Mouse (Mus musculus) CH12F3 (cell line): ENCODE results near the gene Gbf1.

Experiments used
- in situ Hi-C: fragments of 300-500 bp; cut with MboI; formaldehyde crosslinking; loops from 2 replicates; pipeline ENCODE4 v1.14.3; 2020; ENCODE audit warnings: low sequenced_read_pairs

Gbf1 gene

DNA sequence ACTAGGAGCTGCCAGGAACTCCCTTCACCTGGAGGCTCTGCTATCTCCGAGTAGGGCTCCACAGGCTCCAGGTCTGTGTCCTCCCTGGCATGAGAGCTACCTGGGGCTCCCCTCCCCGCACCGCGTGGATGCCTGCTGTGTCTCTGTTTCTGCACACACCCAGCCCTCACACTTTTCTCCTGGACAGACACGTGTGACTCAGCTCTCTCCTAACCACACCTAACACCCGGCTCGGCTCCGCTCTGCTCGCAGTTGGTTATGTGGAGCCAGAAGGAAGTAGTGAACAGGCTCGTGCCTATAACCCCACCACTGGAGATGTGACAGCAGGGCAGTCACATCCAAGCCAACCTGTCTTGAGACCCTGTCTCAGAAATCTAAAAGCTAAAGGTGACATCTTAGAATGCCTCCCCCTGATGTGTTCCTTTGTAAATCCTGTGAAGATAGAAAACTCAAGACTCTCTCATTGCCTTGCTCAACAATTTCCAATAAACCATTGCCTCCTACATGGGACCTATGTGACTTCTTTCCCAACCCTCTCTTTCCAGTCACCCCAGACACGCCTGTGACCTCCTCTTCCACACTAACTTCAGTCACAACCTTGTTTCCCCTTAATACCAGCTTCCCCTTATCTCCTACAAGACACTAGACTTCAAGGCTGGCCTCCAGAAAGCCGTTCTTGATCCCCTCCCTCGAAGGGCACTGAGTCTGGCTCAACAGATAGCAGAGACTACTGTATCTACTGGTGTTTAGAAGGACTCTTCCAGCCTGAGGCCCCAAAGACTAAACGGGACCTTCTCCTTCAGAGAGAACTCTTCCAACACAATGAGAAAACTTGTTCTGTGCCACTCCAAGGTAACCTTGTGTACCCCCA, 162.8 kb downstream of the Gbf1 start:
- in situ Hi-C loops: no loop called here

DNA sequence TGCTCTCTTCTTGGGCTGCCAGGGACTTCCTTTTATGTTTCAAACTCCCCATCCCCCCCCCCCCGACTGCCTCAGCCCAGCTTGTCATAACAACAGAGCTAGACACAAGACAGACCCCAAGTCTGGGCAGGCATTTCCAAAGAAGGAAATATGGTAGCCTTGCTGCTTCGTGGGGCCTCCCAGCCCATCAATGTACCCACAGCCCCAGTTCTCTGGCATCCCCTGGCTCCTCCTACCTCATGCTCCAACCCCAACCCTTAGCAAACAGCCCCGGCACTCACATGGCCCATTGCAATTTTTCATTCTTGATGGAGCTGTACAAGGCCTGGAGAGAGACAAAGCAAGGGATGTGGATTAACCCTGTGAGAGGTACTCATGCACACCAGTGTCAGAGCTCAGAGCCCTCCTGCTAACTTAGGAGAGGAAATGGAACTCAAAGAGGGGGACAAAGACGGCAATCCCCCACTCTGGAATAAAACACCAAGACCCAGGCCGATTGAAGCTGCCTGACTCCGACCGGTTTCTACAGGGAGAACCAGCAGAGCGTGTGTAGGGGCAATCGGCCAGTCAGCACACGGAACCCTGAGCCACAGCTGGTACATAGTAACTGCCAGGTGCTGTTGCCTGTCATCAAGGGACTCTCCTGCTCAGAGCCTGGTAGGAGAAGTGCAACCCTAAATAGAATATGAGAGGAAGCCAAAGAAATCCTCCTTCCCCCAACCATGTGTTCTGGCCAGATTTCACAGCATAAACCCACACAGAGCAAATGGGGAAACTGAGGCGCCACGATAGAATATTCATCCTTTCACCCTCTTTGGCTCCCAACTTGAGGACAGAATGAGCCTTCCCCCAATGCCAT, 163.7 kb downstream of the Gbf1 start:
- in situ Hi-C loops: no loop called here

DNA sequence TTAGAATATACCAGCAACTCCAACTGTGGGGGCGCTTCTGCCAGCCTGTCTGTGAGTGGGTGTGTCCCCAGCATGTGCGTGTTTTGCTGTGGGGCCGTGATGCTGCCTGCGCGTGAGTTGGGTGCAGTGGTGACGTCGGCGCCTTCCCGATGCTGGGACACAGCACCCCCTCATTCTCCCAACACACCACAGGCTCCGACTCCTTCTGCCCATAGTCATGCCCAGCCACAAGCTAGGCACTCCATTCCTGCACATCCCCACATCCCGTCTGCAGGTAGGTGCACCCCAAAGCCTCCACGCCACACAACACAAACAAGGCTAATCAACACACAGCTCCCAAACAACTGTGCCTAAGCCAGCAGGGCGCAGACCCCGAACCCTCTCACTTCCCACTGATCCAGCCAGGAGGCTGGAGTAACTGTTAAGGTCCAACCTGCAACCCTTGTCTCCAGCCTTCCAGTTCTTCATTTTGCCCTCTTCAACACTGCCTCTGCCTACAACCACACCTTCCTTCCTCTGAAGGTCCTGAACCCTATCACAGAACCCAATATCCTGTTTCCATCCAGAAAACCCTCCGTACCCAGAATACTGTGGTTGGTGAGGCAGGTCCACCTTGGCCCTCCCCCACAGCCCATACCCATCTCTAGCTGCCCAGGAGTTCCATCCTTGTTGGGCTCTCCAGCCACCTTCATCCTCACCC, 164.7 kb downstream of the Gbf1 start:
- in situ Hi-C loops: no loop called here

DNA sequence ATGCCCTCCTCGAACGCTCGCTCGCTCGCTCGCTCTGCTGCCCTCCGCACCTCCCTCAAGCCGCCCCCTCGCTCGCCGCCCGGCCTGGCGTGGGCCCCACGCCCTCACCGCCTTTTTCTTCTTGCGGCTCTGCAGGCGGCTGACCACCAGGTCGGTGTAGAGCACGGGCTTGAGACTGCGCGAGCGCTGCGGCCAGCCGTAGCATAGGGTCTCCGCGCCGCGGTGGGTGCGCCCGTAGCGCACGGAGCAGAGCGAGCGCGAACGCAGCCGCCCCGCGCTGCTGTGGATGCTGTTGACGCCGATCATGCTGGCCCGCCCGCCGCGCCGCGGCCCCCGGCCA, 165.2 kb downstream of the Gbf1 start:
- in situ Hi-C loops: no loop called here

DNA sequence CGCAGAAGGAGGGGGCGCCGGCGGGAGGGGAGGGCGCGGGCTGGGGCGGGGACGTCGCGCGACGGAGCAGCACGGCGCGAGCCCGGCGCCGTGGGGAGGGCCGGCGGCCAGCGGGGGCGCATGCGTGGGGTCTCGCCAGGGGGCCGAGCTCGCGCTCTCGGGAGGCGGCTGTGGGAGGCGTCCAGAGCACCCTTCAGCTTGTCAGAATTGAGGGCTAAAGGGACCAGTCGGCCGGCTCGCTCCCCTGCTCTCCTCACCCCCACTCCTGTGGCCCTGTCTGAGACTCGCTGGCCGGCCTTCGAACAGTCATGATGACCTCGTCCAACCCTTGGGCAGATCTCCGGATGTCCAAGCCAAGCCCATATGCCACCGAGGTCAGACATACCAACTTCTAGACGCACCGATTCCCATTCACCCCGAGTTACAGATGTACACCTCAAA, 165.7 kb downstream of the Gbf1 start:
- in situ Hi-C loops: no loop called here

DNA sequence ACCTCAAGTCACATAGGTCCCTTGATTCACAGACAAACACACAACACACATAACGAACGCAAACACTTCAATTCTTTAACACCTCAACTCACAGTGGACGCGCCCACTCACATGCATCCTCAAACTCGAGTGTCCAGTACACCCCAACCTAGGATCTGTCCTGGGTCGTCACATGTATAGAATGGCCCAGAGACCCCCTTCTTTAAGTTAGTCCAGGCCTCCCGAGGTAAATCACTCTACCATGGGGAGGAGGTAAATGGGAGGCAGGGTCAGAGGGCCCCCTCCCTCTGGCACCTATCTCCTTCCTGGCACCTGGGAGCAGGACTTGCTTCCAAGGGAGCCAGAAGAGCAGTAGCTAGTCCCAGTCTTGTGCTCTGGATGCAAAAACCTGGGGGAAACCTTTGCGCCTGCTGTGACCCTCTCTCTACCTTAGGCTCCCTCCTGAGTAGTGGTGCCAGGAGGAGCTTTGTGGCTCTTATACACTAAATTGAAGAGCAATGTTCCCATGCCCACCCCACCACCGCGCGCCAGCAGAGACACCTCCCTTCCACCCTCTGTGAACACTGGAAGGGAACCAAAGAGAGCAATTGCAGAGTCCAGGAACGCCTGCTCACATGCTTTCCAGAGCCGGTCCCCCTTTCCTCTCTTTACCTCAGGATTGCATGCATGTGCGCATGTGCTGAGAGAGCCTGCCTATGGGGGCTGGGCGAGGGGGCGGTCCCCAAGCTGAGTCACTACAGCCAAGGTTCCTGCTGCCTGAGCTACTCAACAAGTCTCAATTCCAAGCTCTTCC, 166.5 kb downstream of the Gbf1 start:
- in situ Hi-C loops: no loop called here

DNA sequence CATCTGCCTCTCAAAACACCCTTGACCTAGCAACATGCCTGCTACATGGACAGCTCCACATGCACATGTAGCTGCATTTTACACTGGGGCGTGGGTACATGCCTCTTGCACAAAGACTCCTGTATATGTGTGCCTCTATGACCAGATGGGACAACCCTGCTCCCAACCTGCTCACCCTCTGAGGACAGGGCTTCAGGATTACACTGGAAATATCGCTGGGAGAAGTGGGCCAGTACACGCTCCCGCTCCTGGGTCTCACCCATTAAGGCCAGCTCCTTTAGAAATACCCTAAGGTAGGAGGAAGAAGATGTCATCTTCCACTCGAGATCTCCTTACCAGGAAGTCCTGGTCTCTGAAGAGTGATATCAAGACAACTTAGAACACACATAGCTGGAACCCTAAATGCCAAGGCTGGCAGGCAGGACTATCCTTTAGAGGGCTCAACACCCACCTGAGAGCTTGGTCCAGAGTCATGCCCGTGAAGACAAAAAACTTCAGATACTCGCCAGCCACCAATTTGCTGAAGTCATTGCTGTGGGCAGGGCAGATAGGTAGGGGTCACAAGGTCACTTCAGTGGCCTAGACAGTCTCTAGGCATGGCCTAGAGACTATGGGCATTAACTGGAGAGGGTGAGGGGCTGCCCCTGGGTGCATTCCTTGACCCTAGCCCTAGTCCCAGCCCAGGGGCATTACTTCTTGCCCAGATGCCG, 167.9 kb downstream of the Gbf1 start:
- in situ Hi-C loops: no loop called here

DNA sequence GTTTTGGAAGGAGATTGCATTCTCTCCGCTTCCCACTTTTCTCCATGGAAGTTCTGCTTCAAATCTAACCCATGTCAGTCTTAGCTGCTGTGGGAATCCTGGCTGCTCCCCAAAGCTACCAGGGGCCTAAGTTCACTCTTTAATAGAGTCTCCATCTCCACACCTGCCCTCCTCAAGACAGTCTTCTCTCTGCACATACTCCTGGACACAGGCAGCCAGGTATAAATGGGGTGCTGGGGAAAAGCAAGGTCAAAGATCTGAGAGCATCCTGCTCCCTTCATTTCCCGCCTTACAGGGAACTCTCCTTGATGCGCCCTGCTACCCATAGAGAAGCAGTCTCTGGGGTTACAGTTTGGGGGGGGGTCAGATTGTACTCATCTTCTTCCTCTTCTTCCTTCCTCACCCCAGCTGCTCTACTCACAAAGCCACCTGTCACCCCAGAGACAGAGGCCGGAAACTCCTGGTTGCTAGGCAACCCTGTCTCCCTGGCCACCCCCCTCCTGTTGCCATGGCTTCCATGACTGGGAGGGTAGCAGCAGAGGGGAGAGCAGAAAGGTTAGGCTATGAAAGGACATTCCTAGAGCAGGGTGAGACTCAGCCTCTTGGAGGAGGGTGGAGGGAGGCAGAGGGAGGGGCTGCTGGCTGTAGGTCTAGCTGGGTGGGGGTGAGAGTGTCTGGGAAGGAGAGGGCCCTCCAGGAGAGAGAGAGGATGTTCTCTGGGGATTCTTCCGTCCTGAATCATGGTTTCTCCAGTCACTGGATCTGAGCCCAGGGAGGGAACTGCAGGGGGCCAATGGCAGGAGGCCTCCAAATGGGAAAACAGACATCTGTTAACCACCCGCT, 169.0 kb downstream of the Gbf1 start:
- in situ Hi-C loops: no loop called here

DNA sequence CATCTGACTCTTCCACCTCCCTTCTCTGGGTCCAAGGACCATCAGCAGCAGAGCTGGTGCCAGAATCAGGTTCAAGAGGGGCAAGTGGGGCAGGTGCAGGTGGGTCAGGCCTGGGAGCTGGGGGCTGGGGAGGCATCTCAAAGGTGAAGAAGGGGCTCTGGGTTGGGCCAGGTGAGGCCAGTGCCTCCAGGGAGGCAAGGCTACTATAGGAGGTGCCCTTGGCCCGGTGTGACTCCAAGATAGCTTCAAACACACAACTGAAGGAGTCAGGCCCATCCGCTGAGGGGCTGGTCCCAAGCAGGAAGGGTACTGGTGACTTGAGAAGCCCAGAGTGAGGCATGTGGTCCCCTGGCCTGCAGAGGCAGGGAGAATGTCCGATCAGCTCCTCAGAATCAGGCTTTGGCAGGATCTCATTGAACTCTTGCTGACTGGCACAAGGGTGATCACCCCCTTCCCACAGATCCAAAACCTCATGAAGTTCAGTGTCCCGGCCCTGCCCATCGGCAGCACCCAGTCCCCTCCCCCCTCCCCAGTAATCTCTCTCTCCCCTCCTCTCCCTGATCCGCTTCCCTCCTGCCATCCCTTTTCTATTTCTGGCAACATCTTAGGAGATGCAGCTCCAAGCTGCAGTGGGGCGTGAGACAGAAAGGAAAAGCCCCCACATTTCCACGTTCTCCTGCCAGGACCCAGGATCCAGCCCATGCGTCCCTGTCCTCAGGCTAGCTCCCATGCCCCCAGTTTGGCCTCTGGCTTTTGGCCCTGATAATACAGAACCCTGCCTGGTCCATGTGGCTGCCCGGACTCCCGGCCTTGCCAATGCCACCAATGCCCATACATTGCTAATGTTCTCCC, 170.1 kb downstream of the Gbf1 start:
- in situ Hi-C loops: no loop called here

DNA sequence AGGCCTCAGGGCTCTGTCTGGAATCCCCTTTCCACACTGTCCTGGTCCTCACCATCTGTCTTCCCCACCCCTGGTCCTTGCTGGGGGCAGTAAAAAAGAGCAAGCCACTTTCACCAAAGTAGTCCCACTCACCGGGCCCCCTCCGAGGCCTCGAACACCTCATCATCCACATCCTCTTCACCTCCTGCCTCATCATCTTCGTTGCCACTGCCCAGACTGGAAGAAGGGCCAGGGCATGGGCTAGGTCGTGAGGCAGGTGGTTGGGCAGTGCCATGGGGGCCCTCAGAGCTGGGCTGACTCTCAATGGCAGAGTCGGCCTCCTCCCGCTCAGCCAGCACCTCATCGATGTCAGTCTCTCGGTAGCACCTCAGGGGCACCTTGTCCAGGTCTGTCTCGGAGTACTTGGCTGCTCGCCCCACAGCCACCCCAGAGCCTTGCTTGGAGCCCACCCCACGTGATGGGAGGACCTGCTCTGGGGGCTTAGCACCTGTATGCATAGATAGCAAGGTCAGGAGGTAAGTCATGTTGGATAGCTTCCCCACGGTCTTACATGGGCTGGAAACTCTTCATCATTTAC, 170.8 kb downstream of the Gbf1 start:
- in situ Hi-C loops: no loop called here

DNA sequence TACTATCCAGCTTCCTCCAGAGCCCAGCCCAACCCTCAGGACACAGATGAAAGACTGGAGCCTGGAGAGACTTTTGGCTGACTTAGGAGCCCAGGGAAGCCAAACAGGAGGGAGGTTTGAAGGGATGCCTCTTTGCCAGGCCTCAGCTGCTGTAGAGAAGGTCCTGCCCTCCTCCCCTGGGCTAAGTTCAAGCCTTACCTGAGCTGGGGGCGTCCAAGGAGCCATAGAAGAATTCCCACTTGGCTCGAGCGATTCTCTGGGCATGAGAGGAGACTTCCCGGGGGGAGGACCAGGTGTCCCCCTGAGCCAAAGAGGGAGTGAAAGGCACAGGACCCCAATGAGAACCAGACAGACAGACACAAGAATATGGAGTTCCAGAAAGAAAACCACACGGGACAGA, 171.4 kb downstream of the Gbf1 start:
- in situ Hi-C loops: no loop called here

DNA sequence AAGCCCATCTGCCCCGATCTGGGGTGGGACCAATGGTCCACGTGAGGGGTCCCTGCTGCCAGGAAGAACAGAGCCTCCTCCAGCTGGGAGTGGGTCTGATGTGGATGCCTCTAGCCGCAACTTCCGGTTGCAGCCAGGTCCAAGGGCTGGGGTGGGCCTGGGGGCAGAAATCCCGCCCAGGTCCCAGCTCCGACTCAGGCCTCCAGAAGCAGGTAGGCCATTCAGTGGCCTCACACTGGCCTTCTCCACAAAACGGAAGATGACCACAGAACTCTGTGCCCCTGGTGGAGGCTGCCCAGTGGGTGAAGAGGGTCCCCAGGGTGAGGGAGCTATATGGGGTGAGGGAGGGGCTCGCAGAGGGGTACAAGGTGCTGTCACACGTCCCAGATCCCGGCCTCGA, 172.1 kb downstream of the Gbf1 start:
- in situ Hi-C loops: no loop called here

DNA sequence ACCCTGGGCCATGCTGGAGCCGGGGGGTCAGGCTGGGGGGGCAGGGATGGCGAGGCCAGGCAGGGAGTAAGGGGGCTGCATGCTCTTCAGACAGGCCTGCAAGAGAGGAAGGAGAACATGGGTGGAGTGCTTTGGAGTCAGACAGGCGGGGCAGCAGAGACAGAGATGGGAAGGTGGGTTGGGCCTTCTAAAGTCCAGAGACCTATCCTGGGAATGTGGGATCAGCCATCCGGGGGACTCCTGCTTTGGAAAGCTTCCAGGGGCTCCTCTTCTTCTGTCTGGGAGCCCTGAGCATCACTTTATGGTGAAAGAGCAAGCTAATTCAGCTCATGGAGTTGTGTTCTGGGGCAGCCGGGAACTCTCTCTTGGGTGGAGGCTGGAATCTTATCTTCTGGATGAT, 172.6 kb downstream of the Gbf1 start:
- in situ Hi-C loops: no loop called here

DNA sequence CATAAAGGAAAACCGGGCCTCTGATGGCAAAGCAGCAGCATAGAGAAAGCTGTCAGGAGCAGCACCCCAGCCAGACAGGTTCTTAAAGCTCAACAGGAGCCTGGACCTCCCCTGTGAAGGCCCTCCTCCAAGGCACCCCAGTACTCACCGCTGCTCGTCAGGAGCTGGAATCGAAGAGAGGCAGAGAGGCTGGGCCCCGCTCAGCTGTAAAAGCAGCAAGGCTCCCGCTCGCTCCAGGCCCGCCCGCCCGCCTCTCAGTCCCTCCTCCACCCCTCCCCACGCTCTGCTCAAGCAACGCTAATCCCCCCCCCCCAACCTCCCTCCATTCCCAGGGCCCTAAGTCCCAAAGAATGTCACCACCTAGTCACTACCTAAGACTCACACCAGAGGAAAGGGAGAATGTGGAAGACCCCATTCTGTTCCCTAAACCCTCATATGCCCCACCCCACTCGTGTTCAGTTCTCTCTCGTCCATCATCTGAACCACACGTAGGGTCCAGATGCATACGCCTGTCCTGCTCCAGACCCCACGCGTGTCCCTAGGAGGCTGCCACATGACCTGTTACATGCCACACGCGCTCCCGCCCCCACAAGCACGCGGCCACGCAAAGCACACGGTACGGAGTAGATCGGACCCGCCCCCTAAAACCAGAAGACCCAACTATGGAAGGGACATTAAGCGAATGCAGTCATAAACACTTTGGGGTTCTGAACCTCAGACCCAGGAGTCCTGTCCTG, 173.9 kb downstream of the Gbf1 start:
- in situ Hi-C loops: no loop called here

DNA sequence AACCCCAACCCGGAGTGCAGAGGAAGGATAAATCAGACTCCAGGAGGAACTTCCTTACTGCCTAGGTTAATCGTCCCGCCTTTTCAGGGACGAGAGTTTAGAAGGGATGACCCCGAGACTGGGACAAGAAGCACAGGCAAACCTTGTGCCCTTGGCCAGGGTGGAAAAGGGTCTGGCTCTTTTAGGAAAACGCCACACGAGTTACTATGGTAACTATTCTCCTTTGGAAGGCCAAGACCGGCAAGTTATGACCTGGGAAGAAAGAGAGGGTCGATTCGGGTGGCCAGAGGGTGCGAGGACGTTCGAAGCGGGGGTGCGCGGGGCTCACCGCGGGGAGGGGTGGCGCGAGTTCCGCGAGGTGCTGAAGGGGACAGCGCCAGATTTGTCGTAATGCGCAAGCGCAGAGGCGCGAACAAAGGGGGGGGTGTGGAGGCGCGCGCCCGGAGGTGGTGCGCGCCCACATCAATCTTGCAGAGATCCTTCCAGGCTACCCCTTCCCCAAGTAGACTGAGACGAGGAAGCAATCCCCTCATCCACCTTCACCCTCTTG, 174.5 kb downstream of the Gbf1 start, which contains the start of gene Psd:
Gene Psd, minus strand, starts transcription at position 401 of the 550 bp plus-strand sequence.
- in situ Hi-C loops: no loop called here

DNA sequence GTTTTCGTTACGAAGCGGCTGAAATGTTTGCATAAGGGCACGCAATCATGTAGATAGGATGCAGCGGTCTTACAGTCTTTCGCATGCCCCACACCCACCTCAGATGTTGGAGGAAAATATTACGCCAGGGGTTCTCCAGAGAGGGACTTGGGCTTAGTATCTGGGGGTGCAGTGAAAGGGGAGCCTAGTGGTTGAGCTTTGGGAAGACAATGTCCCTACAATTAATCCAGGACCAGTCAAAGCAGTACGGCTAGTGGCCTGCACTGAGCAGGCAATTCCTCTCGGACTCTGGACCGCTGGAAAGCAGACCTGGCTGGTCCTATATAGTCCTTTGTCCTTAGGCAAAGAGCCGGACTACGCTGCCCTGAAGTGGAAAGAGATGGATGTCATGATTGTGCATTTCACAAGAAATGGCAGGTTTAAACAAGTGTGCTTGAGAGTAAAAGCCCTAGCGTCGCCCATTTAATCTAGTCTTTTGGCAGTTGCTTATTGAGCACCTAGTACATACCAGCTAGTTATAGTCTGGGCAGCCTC, 175.3 kb downstream of the Gbf1 start:
- in situ Hi-C loops: no loop called here
